Mouse (Mus musculus): ENCODE data around the gene Gpr61. TPM values are rescaled to one million over a fixed set of nuclear protein-coding genes. Genes with fewer than 3 reads are reported as not detected.

The Gpr61 gene
- polyA plus RNA-seq, 1 experiment from 2014 or later, result 0.15 TPM

DNA sequence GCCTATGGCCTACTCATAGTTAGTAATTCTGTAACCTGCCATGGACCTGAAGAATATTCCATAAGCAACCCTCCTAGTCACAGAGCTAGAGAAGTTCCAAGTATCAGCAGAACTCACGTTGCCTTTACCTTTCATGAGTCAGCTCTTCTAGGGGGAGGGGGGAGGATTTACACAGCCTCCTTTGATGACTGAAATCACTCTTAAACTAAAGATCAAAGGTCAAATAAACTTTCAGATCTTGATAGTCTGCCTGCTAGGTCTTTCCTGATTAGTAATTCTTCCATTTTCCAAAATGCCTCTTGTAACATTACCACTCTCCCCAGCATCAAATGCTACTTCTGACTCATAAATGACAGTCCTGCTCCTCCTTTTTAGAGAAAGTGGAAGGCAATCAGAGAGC lies 30.6 kb downstream of the Gpr61 start:
- WGBS, result 28% methylated on average over 1 of the region's 1 CpGs
- H3K9ac ChIP-seq (ENCODE audit: low read length), result no peak overlapping the region

DNA sequence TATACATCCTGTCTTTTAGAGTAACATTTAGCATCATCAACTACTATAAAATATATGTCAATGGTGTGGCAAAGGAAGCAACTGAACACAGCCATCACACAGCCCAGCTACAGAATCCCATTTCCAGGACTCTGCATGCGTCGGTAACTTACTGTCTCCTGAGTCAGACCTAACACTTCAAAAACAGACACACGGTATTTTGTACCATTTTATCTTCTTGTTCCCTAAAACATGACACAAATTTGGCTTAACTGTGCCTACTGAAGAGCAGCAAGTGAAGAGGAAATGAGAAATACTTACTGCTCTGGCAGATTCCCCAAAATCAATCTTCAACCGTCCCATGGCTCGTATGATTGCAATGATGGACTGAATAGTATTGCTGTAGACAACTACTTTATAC lies 31.4 kb downstream of the Gpr61 start:
- Histone ChIP-seq H3K27ac (ENCODE audit: low read length) (no peak overlapping the region), H3K36me3 (ENCODE audit: control insufficient read depth, insufficient read depth, low read length) (peaks cover 7% of the 10 kb centered on the region), H3K4me1 (ENCODE audit: control insufficient read depth, insufficient read depth, low read length) (no peaks in the 10 kb centered on the region), H3K27me3 (ENCODE audit: control insufficient read depth, insufficient read depth, low read length) (no peaks in the 10 kb centered on the region), H3K9me3 (replicated peaks; ENCODE audit: control insufficient read depth, low read length) (no peaks in the 10 kb centered on the region), H3K9ac (ENCODE audit: low read length) (no peak overlapping the region), H3K4me2 (ENCODE audit: low read depth, low read length) (no peak overlapping the region), H3K4me3 (replicated peaks; ENCODE audit: low read length) (no peak overlapping the region)
- 82% methylated on average over 5 of the region's 5 CpGs for WGBS
- ATAC-seq (ENCODE audit: insufficient read depth, low FRiP score), result no peak

More for the DNA sequence above, 30.6 kb downstream of the Gpr61 start:
- Histone ChIP-seq H3K27ac (ENCODE audit: low read length) (no peak overlapping the region), H3K27me3 (ENCODE audit: control insufficient read depth, insufficient read depth, low read length) (no peaks in the 10 kb centered on the region), H3K9me3 (replicated peaks; ENCODE audit: control insufficient read depth, low read length) (no peaks in the 10 kb centered on the region), H3K4me3 (replicated peaks; ENCODE audit: low read length) (no peak overlapping the region), H3K4me2 (ENCODE audit: low read depth, low read length) (no peak overlapping the region), H3K4me1 (ENCODE audit: control insufficient read depth, insufficient read depth, low read length) (no peaks in the 10 kb centered on the region; the same call in 1 of the 2 replicates), H3K36me3 (ENCODE audit: control insufficient read depth, insufficient read depth, low read length) (peaks cover 7% of the 10 kb centered on the region)
- 0 out of 2 replicates have a peak, but pooled peaks have one; percentile 40 for ATAC-seq (ENCODE audit: insufficient read depth, low FRiP score)

DNA sequence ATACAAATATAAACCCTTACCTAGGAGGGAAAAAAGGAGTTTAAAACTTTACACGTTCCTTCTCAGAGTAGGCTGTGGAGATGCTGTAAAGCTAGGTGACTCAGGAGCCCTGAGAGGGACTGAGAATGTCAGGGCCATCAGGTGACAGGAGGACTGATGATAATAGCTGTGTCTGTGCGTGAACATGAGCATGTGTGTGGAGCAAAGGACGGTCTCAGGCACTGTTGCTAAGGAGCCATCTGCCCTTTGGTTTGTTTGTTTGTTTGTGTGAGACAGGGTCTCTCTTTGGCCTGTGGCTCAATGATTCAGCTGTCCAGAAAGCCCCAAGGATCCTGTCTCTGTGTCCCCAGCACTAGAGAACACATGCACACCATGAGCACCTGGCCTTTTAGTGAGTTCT lies 33.6 kb downstream of the Gpr61 start:
- Histone ChIP-seq H3K4me2 (ENCODE audit: low read depth, low read length) (no peak overlapping the region), H3K9me3 (replicated peaks; ENCODE audit: control insufficient read depth, low read length) (no peaks in the 10 kb centered on the region), H3K4me1 (ENCODE audit: control insufficient read depth, insufficient read depth, low read length) (no peaks in the 10 kb centered on the region), H3K4me3 (replicated peaks; ENCODE audit: low read length) (no peak overlapping the region), H3K27ac (ENCODE audit: low read length) (no peak overlapping the region), H3K36me3 (ENCODE audit: control insufficient read depth, insufficient read depth, low read length) (peaks cover 7% of the 10 kb centered on the region), H3K9ac (ENCODE audit: low read length) (no peak overlapping the region), H3K27me3 (ENCODE audit: control insufficient read depth, insufficient read depth, low read length) (no peaks in the 10 kb centered on the region)
- WGBS, result 81% methylated on average over 3 of the region's 3 CpGs
- no peak for ATAC-seq (ENCODE audit: insufficient read depth, low FRiP score)

DNA sequence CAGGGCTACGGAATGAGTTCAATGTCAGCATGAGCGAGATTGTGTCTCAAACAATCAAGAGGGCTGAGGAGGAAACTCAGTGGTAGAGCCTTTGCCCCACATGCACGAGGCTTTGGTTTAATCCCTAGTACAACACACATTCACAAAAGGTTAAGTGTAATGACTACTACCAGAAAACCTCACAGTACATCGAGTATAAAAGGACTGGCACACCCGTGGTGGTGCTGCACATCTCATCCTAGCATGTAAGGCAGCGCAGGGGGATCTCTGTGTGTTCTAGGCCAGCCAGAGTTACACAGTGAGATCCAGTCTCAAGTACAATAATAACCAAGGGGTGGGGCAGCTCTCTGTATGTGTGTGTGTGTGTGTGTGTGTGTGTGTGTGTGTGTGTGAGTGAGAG lies 37.2 kb downstream of the Gpr61 start:
- Histone ChIP-seq H3K4me1 (ENCODE audit: control insufficient read depth, insufficient read depth, low read length) (no peaks in the 10 kb centered on the region), H3K4me2 (ENCODE audit: low read depth, low read length) (no peak overlapping the region), H3K9me3 (replicated peaks; ENCODE audit: control insufficient read depth, low read length) (no peaks in the 10 kb centered on the region), H3K9ac (ENCODE audit: low read length) (no peak overlapping the region), H3K36me3 (ENCODE audit: control insufficient read depth, insufficient read depth, low read length) (peaks cover 12% of the 10 kb centered on the region), H3K27ac (ENCODE audit: low read length) (no peak overlapping the region), H3K4me3 (replicated peaks; ENCODE audit: low read length) (no peak overlapping the region), H3K27me3 (ENCODE audit: control insufficient read depth, insufficient read depth, low read length) (no peaks in the 10 kb centered on the region)
- ATAC-seq (ENCODE audit: insufficient read depth, low FRiP score), result no peak
- 82% methylated on average over 6 of the region's 6 CpGs for WGBS

DNA sequence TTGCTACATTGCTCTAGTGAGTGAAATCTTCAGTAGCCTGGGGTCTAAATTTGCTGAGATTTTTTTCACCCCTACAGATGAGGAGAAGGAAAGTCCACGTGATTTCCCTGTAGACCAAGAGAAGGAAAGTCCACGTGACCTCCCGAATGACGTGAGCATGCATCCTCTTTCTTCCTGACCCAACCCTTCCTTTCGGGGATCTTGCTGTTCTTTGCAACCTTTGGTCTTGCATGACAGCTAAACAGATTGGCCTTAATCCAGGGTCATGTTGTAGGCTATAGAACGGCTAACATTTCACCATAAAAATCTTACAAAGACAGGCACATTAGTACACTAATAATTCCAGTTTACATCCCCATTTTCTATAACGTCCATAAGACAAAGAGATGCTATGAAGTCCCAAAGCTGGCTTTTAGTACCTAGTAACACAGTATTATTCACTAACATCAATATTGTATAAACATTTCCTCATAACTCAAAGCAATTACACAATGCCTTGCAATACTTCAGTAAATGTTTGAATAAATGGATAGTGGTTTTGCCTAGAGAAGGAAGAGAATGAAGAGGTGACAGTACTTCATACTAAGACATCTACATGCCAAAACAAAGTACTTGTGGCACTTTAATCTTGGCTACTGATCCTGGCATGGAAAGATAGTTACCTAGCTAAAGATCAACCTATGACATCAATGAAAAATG lies 40.9 kb downstream of the Gpr61 start:
- H3K27me3 ChIP-seq (ENCODE audit: control insufficient read depth, insufficient read depth, low read length), result no peaks in the 10 kb centered on the region
- no peak overlapping the region for H3K27ac ChIP-seq (ENCODE audit: low read length)
- H3K36me3 ChIP-seq (ENCODE audit: control insufficient read depth, insufficient read depth, low read length), result peaks cover 18% of the 10 kb centered on the region; the same call in 1 of the 2 replicates
- no peak overlapping the region for H3K4me2 ChIP-seq (ENCODE audit: low read depth, low read length)
- H3K4me1 ChIP-seq (ENCODE audit: control insufficient read depth, insufficient read depth, low read length), result no peaks in the 10 kb centered on the region
- 81% methylated on average over 7 of the region's 7 CpGs for WGBS
- no peak overlapping the region for H3K9ac ChIP-seq (ENCODE audit: low read length)
- no peaks in the 10 kb centered on the region for H3K9me3 ChIP-seq (replicated peaks; ENCODE audit: control insufficient read depth, low read length)
- no peak overlapping the region for H3K4me3 ChIP-seq (replicated peaks; ENCODE audit: low read length)
- ATAC-seq (ENCODE audit: insufficient read depth, low FRiP score), result no peak

DNA sequence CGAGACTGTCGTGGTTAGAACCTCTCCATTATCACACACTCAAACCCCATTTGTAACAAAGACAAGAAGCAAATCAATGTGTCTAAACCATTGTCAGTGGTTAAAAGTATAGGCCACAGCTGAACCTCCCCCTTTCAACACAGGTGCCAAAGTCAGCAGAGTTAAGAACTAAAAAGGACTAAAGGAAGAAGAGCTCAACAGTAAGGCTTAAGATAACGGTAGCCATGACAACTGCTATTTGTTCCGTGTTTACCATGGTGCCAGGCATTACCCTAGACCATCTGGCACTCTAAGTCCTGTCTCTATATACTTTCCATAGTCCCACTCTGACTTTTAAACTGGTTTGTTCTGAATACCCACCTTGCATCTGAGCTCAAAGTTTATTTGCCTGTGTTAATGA lies 42.0 kb downstream of the Gpr61 start:
- H3K9ac ChIP-seq (ENCODE audit: low read length), result no peak overlapping the region
- no peaks in the 10 kb centered on the region for H3K27me3 ChIP-seq (ENCODE audit: control insufficient read depth, insufficient read depth, low read length)
- no peak overlapping the region for H3K27ac ChIP-seq (ENCODE audit: low read length)
- H3K9me3 ChIP-seq (replicated peaks; ENCODE audit: control insufficient read depth, low read length), result no peaks in the 10 kb centered on the region
- no peak for ATAC-seq (ENCODE audit: insufficient read depth, low FRiP score)
- no peak overlapping the region for H3K4me3 ChIP-seq (replicated peaks; ENCODE audit: low read length)
- WGBS, result 80% methylated on average over 4 of the region's 4 CpGs
- no peak overlapping the region for H3K4me2 ChIP-seq (ENCODE audit: low read depth, low read length)
- H3K4me1 ChIP-seq (ENCODE audit: control insufficient read depth, insufficient read depth, low read length), result no peaks in the 10 kb centered on the region
- H3K36me3 ChIP-seq (ENCODE audit: control insufficient read depth, insufficient read depth, low read length), result peaks cover 28% of the 10 kb centered on the region

DNA sequence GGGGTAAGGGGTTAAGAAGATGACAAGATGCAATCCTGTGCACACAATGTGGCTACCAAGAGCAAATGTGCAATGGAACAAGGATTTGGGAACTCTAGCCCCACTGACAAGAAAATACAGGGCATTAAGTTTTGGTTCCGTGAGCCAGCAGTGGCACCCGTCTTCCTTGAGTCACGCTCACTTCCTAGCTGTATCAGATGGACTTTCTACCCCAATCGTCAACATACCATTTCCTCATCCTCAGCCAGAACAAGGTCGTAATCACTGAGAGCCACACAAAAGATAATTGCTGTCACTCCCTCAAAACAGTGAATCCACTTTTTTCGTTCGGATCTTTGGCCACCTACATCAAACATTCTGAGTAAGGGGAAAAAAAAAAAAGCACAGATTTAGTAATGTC lies 42.4 kb downstream of the Gpr61 start:
- WGBS, result 78% methylated on average over 7 of the region's 7 CpGs
- Histone ChIP-seq H3K9me3 (replicated peaks; ENCODE audit: control insufficient read depth, low read length) (no peaks in the 10 kb centered on the region), H3K4me1 (ENCODE audit: control insufficient read depth, insufficient read depth, low read length) (no peaks in the 10 kb centered on the region), H3K27ac (ENCODE audit: low read length) (no peak overlapping the region), H3K4me3 (replicated peaks; ENCODE audit: low read length) (no peak overlapping the region), H3K9ac (ENCODE audit: low read length) (no peak overlapping the region), H3K4me2 (ENCODE audit: low read depth, low read length) (no peak overlapping the region), H3K27me3 (ENCODE audit: control insufficient read depth, insufficient read depth, low read length) (no peaks in the 10 kb centered on the region), H3K36me3 (ENCODE audit: control insufficient read depth, insufficient read depth, low read length) (peaks cover 30% of the 10 kb centered on the region)
- ATAC-seq (ENCODE audit: insufficient read depth, low FRiP score), result no peak

DNA sequence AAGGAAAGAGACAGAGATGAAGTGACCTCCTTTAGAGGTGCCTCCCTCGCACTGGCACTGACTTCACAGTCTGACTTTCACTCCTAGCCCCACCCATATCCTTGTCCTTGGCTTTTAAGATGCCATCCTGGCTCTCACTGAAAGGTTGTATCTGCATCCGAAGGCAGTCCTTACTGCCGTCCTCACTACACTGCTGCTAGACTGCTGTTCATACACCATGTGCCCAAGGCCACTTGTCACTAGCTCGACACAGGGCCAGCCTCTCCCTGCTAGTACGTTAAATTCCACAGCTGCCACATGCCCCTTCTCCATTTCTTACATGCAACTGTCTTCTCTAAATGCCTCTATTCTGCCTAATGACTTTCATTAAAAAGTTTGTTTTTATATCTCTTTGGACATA lies 43.4 kb downstream of the Gpr61 start:
- Histone ChIP-seq H3K9me3 (replicated peaks; ENCODE audit: control insufficient read depth, low read length) (no peaks in the 10 kb centered on the region), H3K4me3 (replicated peaks; ENCODE audit: low read length) (no peak overlapping the region), H3K27me3 (ENCODE audit: control insufficient read depth, insufficient read depth, low read length) (no peaks in the 10 kb centered on the region), H3K4me2 (ENCODE audit: low read depth, low read length) (no peak overlapping the region), H3K4me1 (ENCODE audit: control insufficient read depth, insufficient read depth, low read length) (no peaks in the 10 kb centered on the region), H3K36me3 (ENCODE audit: control insufficient read depth, insufficient read depth, low read length) (peaks cover 30% of the 10 kb centered on the region), H3K9ac (ENCODE audit: low read length) (no peak overlapping the region), H3K27ac (ENCODE audit: low read length) (no peak overlapping the region)
- 83% methylated on average over 5 of the region's 5 CpGs for WGBS
- no peak for ATAC-seq (ENCODE audit: insufficient read depth, low FRiP score)

DNA sequence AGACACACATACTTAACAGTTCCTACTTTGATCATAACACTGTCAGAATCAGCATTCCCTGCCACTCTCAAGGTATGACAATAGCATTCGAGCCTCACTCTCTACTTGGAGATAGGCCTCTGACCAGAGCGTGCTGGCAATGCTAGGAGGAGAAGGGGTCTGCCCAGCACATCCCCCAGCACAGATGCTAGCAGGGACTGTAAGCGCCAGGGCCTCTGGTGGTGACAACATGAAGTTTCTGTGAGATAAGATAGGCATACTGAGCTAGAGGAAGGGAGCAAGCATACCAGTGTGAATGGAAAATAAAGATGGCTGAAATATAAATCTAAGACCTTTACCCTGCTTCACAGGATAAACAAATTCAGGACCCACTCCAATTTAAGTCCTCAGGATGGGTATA lies 49.4 kb downstream of the Gpr61 start:
- peaks cover 22% of the 10 kb centered on the region for H3K36me3 ChIP-seq (ENCODE audit: control insufficient read depth, insufficient read depth, low read length)
- ATAC-seq (ENCODE audit: insufficient read depth, low FRiP score), result no peak
- no peak overlapping the region for H3K27ac ChIP-seq (ENCODE audit: low read length)

More for the DNA sequence above, 49.4 kb downstream of the Gpr61 start:
- H3K9me3 ChIP-seq (replicated peaks; ENCODE audit: control insufficient read depth, low read length), result no peaks in the 10 kb centered on the region
- H3K9ac ChIP-seq (ENCODE audit: low read length), result no peak overlapping the region
- H3K4me2 ChIP-seq (ENCODE audit: low read depth, low read length), result no peak overlapping the region
- no peak overlapping the region for H3K4me3 ChIP-seq (replicated peaks; ENCODE audit: low read length)
- H3K4me1 ChIP-seq (ENCODE audit: control insufficient read depth, insufficient read depth, low read length), result no peaks in the 10 kb centered on the region
- WGBS, result 82% methylated on average over 3 of the region's 3 CpGs
- no peaks in the 10 kb centered on the region for H3K27me3 ChIP-seq (ENCODE audit: control insufficient read depth, insufficient read depth, low read length)

Measured in stomach, embryonic 16.5 days (tissue).